Mouse (Mus musculus) megakaryocyte, embryonic 14.5 days (primary cell): ENCODE data around the gene Olfr106-ps. TPM values are rescaled to one million over a fixed set of nuclear protein-coding genes. Genes with fewer than 3 reads are reported as not detected.

ENCODE experiments used
- H3K27me3 ChIP-seq: replicated peaks from 2 replicates; pipeline ENCODE3; 2012; ENCODE audit warnings: inconsistent platforms
- H3K36me3 ChIP-seq: replicated peaks from 2 replicates; pipeline ENCODE3; 2012; ENCODE audit warnings: low read length, inconsistent platforms, mixed read lengths
- H3K4me1 ChIP-seq: 2 replicates; pipeline ENCODE4 v1.6.1; 2012; ENCODE audit warnings: inconsistent platforms
- H3K4me3 ChIP-seq: replicated peaks from 2 replicates; pipeline ENCODE3; 2012; ENCODE audit warnings: moderate library complexity, mild to moderate bottlenecking, inconsistent platforms
- H3K9me3 ChIP-seq: 2 replicates; pipeline ENCODE4 v1.6.1; 2012; ENCODE audit warnings: inconsistent platforms
- FLI1 ChIP-seq: IDR thresholded peaks from 2 replicates; pipeline ENCODE4 v1.6.1; 2012; ENCODE audit warnings: low read length, inconsistent platforms, mixed read lengths
- GATA1 ChIP-seq: IDR thresholded peaks from 3 replicates; pipeline ENCODE4 v1.6.1; 2012; ENCODE audit warnings: mixed read lengths, low read length, inconsistent platforms, borderline replicate concordance
- polyA plus RNA-seq: library from polyadenylated mRNA; stranded (reverse); fragments of >175 nt; gene quantifications from 2 replicates; pipeline ENCODE4 v1.2.3, GENCODE M21; 2012; ENCODE audit warnings: low replicate concordance; ENCODE audit not compliant: insufficient read depth

Gene Olfr106-ps
- polyA plus RNA-seq, result not detected in 2 replicates

GRCm38 (mm10) chr17:37390093-37390492 is at the start of gene Olfr106-ps:
Gene Olfr106-ps, plus strand, starts transcription at chr17:37390393.
- H3K9me3 ChIP-seq, result no peaks in the 10 kb centered on the region
- TF ChIP-seq FLI1 (no peak), GATA1 (no peak)
- no peaks in the 10 kb centered on the region for H3K27me3 ChIP-seq
- H3K4me1 ChIP-seq, result no peaks in the 10 kb centered on the region
- no peak within 1 kb of the TSS for H3K4me3 ChIP-seq
- H3K36me3 ChIP-seq, result no peaks in the 10 kb centered on the region

DNA sequence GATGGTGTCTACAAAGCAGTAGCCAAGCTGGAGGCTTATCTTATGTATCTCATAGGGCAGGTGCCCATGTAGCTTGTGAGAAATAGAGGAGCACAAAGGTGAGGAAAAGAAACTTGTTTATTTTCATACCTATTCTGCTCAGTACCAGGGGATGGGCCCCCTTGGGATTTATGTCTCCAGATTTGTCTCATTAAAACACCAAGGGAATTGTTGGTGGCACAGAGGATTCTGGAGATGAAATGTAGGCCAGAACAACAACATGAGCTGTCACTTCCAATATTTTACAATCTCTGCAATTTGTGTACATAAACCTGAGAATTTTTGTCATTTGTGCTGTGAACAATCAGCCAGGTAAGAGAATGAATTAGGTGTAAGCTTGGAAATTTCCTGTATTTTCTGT is 30.9 kb upstream of the Olfr106-ps start, which contains the start of gene Olfr104-ps:
Gene Olfr104-ps (plus strand): TSS at position 301 of the 400 bp plus-strand sequence.
- 0 out of 2 replicates have a peak, but pooled peaks cover 4% of the 10 kb centered on the region for H3K9me3 ChIP-seq
- no peaks in the 10 kb centered on the region for H3K4me1 ChIP-seq
- no peaks in the 10 kb centered on the region for H3K27me3 ChIP-seq
- no peaks in the 10 kb centered on the region for H3K36me3 ChIP-seq
- TF ChIP-seq GATA1, result no peak
- TF ChIP-seq FLI1, result no peak
- no peak within 1 kb of the TSS for H3K4me3 ChIP-seq

DNA sequence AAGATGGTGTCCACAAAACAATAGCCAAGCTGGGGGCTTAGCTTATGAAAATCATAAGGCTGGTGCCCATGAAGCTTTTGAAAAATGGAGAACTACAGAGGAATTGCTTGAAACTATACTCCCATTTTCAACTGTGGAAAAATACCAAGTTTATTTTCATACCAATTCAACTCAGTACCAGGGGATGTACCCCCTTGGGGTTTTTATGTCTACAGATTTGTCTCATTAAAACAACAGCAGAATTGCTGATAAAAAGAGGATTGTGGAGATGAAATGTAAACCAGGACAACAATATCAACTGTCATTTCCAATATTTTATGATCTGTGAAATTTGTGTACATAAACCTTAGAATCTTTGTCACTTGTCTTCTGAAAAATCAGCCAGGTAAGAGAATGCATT is 11.5 kb upstream of the Olfr106-ps start, which contains the start of gene Olfr105-ps:
Gene Olfr105-ps (plus strand): TSS at position 301 of the 400 bp plus-strand sequence.
- Histone ChIP-seq H3K9me3 (no peaks in the 10 kb centered on the region), H3K27me3 (no peaks in the 10 kb centered on the region), H3K36me3 (no peaks in the 10 kb centered on the region), H3K4me1 (no peaks in the 10 kb centered on the region), H3K4me3 (no peak within 1 kb of the TSS)
- no peak for TF ChIP-seq GATA1
- no peak for TF ChIP-seq FLI1

DNA sequence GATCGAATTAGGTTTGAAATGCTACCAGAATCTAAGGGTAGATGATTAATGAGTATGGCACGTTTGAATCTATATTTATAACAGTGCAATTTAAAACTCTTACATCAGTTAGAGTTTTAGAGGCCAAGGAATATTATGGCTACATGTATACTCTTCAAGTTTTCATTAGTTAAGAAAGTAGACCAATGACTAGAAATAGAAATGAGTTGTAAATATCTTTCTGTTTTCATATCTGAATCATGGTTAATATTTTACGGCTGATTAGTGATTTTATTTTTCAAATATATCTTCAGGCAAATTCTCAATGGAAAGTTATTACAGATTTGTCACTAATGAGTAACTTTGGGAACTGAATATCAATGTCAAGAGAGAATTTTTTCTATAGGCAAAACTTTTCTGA is 8.7 kb downstream of the Olfr106-ps start, which contains the start of gene Olfr107:
Gene Olfr107 (plus strand): TSS at position 301 of the 400 bp plus-strand sequence.
- TF ChIP-seq GATA1, result no peak
- TF ChIP-seq FLI1, result no peak
- Histone ChIP-seq H3K27me3 (no peaks in the 10 kb centered on the region), H3K4me1 (no peaks in the 10 kb centered on the region), H3K4me3 (no peak within 1 kb of the TSS), H3K36me3 (no peaks in the 10 kb centered on the region), H3K9me3 (no peaks in the 10 kb centered on the region)

- Histone ChIP-seq H3K4me3 (peak overlapping the region; percentile 47), H3K4me1 (no peaks in the 10 kb centered on the region), H3K9me3 (peaks cover 16% of the 10 kb centered on the region), H3K27me3 (no peaks in the 10 kb centered on the region), H3K36me3 (no peaks in the 10 kb centered on the region)
- TF ChIP-seq FLI1 (no peak), GATA1 (no peak)
Measured at GRCm38 (mm10) chr17:37413380-37413779, 23.2 kb downstream of the Olfr106-ps start.

GRCm38 (mm10) chr17:37445180-37445579 is 55.0 kb downstream of the Olfr106-ps start, which contains the start of gene Olfr108:
Gene Olfr108, plus strand, starts transcription at chr17:37445480.
- Histone ChIP-seq H3K4me1 (no peaks in the 10 kb centered on the region), H3K36me3 (no peaks in the 10 kb centered on the region), H3K27me3 (no peaks in the 10 kb centered on the region), H3K9me3 (no peaks in the 10 kb centered on the region), H3K4me3 (no peak within 1 kb of the TSS)
- TF ChIP-seq GATA1 (no peak), FLI1 (no peak)

Other genes starting within 250 kb of the Olfr106-ps start
- not detected in 2 replicates for gene Olfr93, start 228.9 kb upstream of the Olfr106-ps start, polyA plus RNA-seq
- gene Ubd, start 196.5 kb upstream of the Olfr106-ps start, polyA plus RNA-seq, result not detected in 2 replicates
- not detected in 2 replicates for gene Olfr94, start 189.4 kb upstream of the Olfr106-ps start, polyA plus RNA-seq
- not detected in 2 replicates for gene Olfr95, start 177.3 kb upstream of the Olfr106-ps start, polyA plus RNA-seq
- gene Olfr96, start 170.2 kb upstream of the Olfr106-ps start, polyA plus RNA-seq, result not detected in 2 replicates
- not detected in 2 replicates for gene Olfr97, start 153.1 kb upstream of the Olfr106-ps start, polyA plus RNA-seq
- gene Olfr98, start 126.6 kb upstream of the Olfr106-ps start, polyA plus RNA-seq, result not detected in 2 replicates
- 0.82 TPM in 1 of 2 replicates, not detected in the other for gene H2-M3, start 120.2 kb upstream of the Olfr106-ps start, polyA plus RNA-seq
- not detected in 2 replicates for gene Olfr99, start 106.9 kb upstream of the Olfr106-ps start, polyA plus RNA-seq
- not detected in 2 replicates for gene Olfr101, start 86.1 kb upstream of the Olfr106-ps start, polyA plus RNA-seq
- not detected in 2 replicates for gene Olfr102, start 73.3 kb upstream of the Olfr106-ps start, polyA plus RNA-seq
- not detected in 2 replicates for gene Olfr103, start 50.7 kb upstream of the Olfr106-ps start, polyA plus RNA-seq
- 0.86 TPM in 1 of 2 replicates, not detected in the other for gene Olfr104-ps, start 30.8 kb upstream of the Olfr106-ps start, polyA plus RNA-seq
- gene Olfr105-ps, start 11.4 kb upstream of the Olfr106-ps start, polyA plus RNA-seq, result not detected in 2 replicates
- gene Olfr107, start 8.8 kb downstream of the Olfr106-ps start, polyA plus RNA-seq, result not detected in 2 replicates
- not detected in 2 replicates for gene Olfr108, start 55.1 kb downstream of the Olfr106-ps start, polyA plus RNA-seq
- not detected in 2 replicates for gene Olfr109, start 68.5 kb downstream of the Olfr106-ps start, polyA plus RNA-seq
- gene H2-M2, start 93.2 kb downstream of the Olfr106-ps start, polyA plus RNA-seq, result 0.08 TPM in 1 of 2 replicates, not detected in the other
- not detected in 2 replicates for gene Olfr110, start 102.1 kb downstream of the Olfr106-ps start, polyA plus RNA-seq
- not detected in 2 replicates for gene Olfr111, start 117.6 kb downstream of the Olfr106-ps start, polyA plus RNA-seq
- not detected in 2 replicates for gene Olfr112, start 179.1 kb downstream of the Olfr106-ps start, polyA plus RNA-seq
- not detected in 2 replicates for gene Olfr113, start 187.3 kb downstream of the Olfr106-ps start, polyA plus RNA-seq
- not detected in 2 replicates for gene Olfr114, start 202.3 kb downstream of the Olfr106-ps start, polyA plus RNA-seq
- not detected in 2 replicates for gene Olfr115, start 236.7 kb downstream of the Olfr106-ps start, polyA plus RNA-seq
- not detected in 2 replicates for gene Olfr116, start 236.8 kb downstream of the Olfr106-ps start, polyA plus RNA-seq